Mouse (Mus musculus): ENCODE results near the gene Bmyc.

DNA sequence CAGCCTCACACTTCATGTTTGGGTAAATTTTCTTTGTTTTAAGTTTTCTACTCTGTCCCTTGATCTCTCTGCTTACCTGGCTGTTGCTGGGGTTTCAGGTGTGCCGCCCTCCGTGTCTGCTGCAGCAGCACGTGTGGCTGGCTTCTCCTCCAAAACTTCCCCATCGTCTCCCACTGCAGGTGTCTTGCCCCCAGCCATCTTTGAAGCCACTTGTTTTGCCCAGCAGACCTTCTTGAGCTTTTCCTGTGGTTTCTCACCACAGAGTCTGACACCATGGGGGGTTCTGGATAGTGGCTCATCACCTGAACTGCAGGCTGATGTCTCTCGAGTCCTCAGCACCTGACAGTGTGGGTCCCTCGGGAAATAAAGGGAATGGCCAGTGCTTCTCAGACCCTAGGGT is 27.0 kb upstream of the Bmyc start:
- no peak for TF ChIP-seq CTCF (IDR thresholded peaks at IDR 0.05; ENCODE audit: low read depth)
- TF ChIP-seq EP300 (IDR thresholded peaks at IDR 0.05; ENCODE audit: low read depth): no peak

Data from liver, embryonic 14.5 days (tissue).